Mouse (Mus musculus) kidney, postnatal 4 days (tissue): Measurements from ENCODE around the gene Olfr165.
"Not testable (repeated sequence)": the region's sequence is repeated elsewhere in the genome, so short reads cannot be mapped to it uniquely, and the experiment has no call there.

Experiments
- DNase-seq, 2 experiments: peaks; one replicate each; pipeline ENCODE4 v3.0.0; 2021; ENCODE audit warnings: mixed read lengths in 2 of 2

Olfr165 gene

GRCm38 (mm10) chr16:19423034-19423433 lies at the start of gene Olfr165:
Gene Olfr165 (minus strand): TSS chr16:19423134.
- no peak for DNase-seq

- no peak for DNase-seq
Measured at GRCm38 (mm10) chr16:19464365-19464764, 41.4 kb upstream of the Olfr165 start.

- DNase-seq: not testable (repeated sequence)
Measured at GRCm38 (mm10) chr16:19458741-19459140, 35.8 kb upstream of the Olfr165 start.

- DNase-seq: no peak
Measured at GRCm38 (mm10) chr16:19387984-19388383, 35.0 kb downstream of the Olfr165 start.
